Mouse (Mus musculus) heart, embryonic 14.5 days (tissue): ENCODE data around the gene Ccdc149. TPM values are rescaled to one million over a fixed set of nuclear protein-coding genes. Genes with fewer than 3 reads are reported as not detected.
A peak's percentile ranks its signal among the peaks of the same experiment; 100 is the strongest.

Source experiments
- ATAC-seq: fragments of 200-750 bp; cut with Nextera tagmentation; 2 replicates; pipeline ENCODE4 v1.8.0; 2017; ENCODE audit warnings: low read depth, moderate TSS enrichment; ENCODE audit not compliant: insufficient number of reproducible peaks, insufficient read depth, low FRiP score
- H3K27ac ChIP-seq, 2 experiments: fragments of 200-500 bp in 1 of 2; fragments of 300-500 bp in 1 of 2; sonication (generic) in 1 of 2; replicated peaks in 1 of 2; 2 replicates each; pipeline ENCODE4 v1.5.1; 2012 to 2014; ENCODE audit warnings: low read depth in 2 of 2, low read length in 2 of 2, control low read depth in 1 of 2, mild to moderate bottlenecking in 1 of 2, mixed read lengths in 1 of 2; ENCODE audit not compliant: control insufficient read depth in 1 of 2, insufficient read depth in 1 of 2
- H3K27me3 ChIP-seq: fragments of 300-500 bp; sonication (generic); 2 replicates; pipeline ENCODE4 v1.6.1; 2014; ENCODE audit warnings: mild to moderate bottlenecking, low read length, control low read depth; ENCODE audit not compliant: control insufficient read depth, insufficient read depth
- H3K36me3 ChIP-seq: fragments of 300-500 bp; sonication (generic); 2 replicates; pipeline ENCODE4 v1.6.1; 2014; ENCODE audit warnings: mild to moderate bottlenecking, control low read depth, low read length, mixed read lengths; ENCODE audit not compliant: control insufficient read depth, insufficient read depth
- H3K4me1 ChIP-seq, 2 experiments: fragments of 200-500 bp in 1 of 2; fragments of 300-500 bp in 1 of 2; sonication (generic) in 1 of 2; 2 replicates each; pipeline ENCODE4 v1.6.1; 2012 to 2014; ENCODE audit warnings: low read length in 2 of 2, control low read depth in 1 of 2, mixed read lengths in 1 of 2; ENCODE audit not compliant: control insufficient read depth in 2 of 2, insufficient read depth in 2 of 2
- H3K4me2 ChIP-seq: fragments of 300-500 bp; sonication (generic); 2 replicates; pipeline ENCODE4 v1.6.1; 2014; ENCODE audit warnings: mild to moderate bottlenecking, low read length
- H3K4me3 ChIP-seq, 2 experiments: fragments of 200-500 bp in 1 of 2; fragments of 300-500 bp in 1 of 2; sonication (generic) in 1 of 2; 2 replicates each; pipeline ENCODE4 v1.5.1; 2012 to 2014; ENCODE audit warnings: low read length in 2 of 2, mild to moderate bottlenecking in 2 of 2, control low read depth in 1 of 2, low read depth in 1 of 2, moderate library complexity in 1 of 2; ENCODE audit not compliant: control insufficient read depth in 1 of 2, insufficient read depth in 1 of 2
- H3K9ac ChIP-seq: fragments of 300-500 bp; sonication (generic); 2 replicates; pipeline ENCODE4 v1.6.1; 2014; ENCODE audit warnings: mild to moderate bottlenecking, low read length
- H3K9me3 ChIP-seq: fragments of 300-500 bp; sonication (generic); 2 replicates; pipeline ENCODE4 v1.6.1; 2016; ENCODE audit warnings: low read length, control low read depth; ENCODE audit not compliant: control insufficient read depth
- WGBS: fragments of 180-500 bp; shearing (Covaris S2); extraction: QIAGEN DNeasy Blood & Tissue Kit; methylation state at CpG from one replicate; pipeline ENCODE4 v1.1.7; 2014; 5-methylcytosine and 5-hydroxymethylcytosine counted together
- polyA plus RNA-seq: library from polyadenylated mRNA; unstranded; fragments of >200 nt; fragmentation: Nextera tagmentation; extraction: Ambion mirVana; gene quantifications from 2 replicates; pipeline ENCODE4 v1.2.1, GENCODE M21; 2014

The Ccdc149 gene
- polyA plus RNA-seq, result 2.4 and 3.1 TPM in 2 replicates

DNA sequence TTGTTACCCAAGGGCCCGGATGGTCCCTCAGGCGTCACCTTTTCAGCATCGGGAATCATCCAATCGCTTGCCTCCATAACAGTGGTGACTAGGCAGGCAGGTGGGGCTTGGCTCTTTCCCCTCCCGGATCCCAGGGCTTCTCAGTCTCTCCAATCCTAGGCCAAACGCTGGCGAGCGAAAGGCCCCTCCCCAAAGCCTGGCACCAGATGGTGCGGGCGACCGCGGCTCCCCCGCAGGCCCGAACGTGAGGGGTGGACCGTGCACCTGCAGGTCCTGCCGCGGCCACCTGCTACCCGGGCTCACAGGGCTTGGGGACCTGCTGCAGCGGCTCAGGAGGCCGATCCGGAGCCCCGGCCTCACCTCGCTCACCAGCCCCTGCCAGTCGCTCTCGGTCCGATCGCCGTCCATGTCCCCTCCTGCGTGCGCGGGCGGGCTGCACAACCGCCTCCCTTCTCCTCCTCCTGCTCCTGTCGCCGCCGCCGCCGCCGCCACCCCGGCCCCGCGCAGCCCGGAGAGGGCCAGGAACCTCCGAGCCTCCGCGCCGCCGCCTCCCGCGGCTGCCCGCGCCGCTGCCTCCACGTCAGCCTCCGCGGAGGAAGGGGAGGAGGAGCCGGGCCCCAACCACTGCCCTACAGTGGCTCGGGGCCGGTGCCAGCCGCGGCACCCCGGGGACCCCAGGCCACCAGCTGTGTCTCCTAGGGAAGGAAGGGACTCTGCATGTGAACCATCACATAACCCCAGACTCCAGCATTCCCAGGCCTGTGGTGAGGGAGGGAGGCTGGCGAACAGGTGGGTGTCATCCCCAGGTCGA lies at the start of gene Ccdc149:
Ccdc149 (minus strand) TSS at position 531 of the 811 bp plus-strand sequence.
- peak within 1 kb of the TSS; percentile 72 to 76 for H3K4me3 ChIP-seq
- ATAC-seq, result peak; percentile 58
- 2% methylated on average over 47 of the region's 65 CpGs for WGBS
- H3K9me3 ChIP-seq, result no peaks in the 10 kb centered on the region
- peak within 1 kb of the TSS; percentile 92 for H3K9ac ChIP-seq
- no peaks in the 10 kb centered on the region for H3K36me3 ChIP-seq
- no peaks in the 10 kb centered on the region for H3K27me3 ChIP-seq
- peaks cover 2 to 5% of the 10 kb centered on the region in 2 experiments; a peak in 2 of 4 replicates for H3K4me1 ChIP-seq
- peak within 1 kb of the TSS in 1 of 2 experiments; percentile 14; a peak in 1 of 4 replicates for H3K27ac ChIP-seq
- H3K4me2 ChIP-seq, result peak within 1 kb of the TSS; percentile 95

GRCm38 (mm10) chr5:52519921-52520320 lies 48.6 kb upstream of the Ccdc149 start:
- no peak overlapping the region for H3K27ac ChIP-seq
- no peak overlapping the region for H3K9ac ChIP-seq
- WGBS, result 84% methylated on average over 2 of the region's 2 CpGs
- H3K36me3 ChIP-seq, result no peaks in the 10 kb centered on the region
- H3K4me3 ChIP-seq, result no peak overlapping the region
- H3K9me3 ChIP-seq, result 0 out of 2 replicates have a peak, but pooled peaks cover 3% of the 10 kb centered on the region
- H3K27me3 ChIP-seq, result peaks cover 5% of the 10 kb centered on the region; the same call in 1 of the 2 replicates
- ATAC-seq, result no peak
- H3K4me1 ChIP-seq, result peaks cover 0 to 3% of the 10 kb centered on the region in 2 experiments; a peak in 2 of 4 replicates
- H3K4me2 ChIP-seq, result no peak overlapping the region

DNA sequence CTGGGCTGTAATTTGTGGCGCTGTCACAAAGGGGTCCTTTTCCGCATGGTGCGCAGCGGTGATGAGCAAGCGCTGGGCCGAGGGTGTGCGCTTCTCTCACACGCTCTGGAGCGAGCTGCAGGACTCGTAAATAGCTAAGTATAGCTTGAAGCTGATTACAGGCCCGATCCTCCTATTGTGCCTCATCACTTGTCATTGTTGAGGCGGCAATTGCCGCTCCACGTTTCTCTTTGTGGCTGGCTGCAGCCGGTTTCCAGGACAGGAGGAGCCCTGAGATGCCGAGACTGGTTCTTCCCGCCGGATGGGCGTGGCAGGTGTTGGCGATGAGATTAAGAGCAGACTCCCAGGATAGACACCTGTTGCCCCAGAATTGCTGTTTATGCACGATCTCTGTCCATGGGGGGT lies 44.8 kb upstream of the Ccdc149 start:
- Histone ChIP-seq H3K4me1 (peaks cover 0 to 3% of the 10 kb centered on the region in 2 experiments; a peak in 2 of 4 replicates), H3K27ac (no peak overlapping the region), H3K36me3 (no peaks in the 10 kb centered on the region), H3K9me3 (0 out of 2 replicates have a peak, but pooled peaks cover 3% of the 10 kb centered on the region), H3K27me3 (peaks cover 5% of the 10 kb centered on the region; the same call in 1 of the 2 replicates), H3K4me2 (peak overlapping the region; percentile 70), H3K9ac (peak overlapping the region; percentile 59), H3K4me3 (peak overlapping the region; percentile 24 to 28)
- 21% methylated on average over 21 of the region's 21 CpGs for WGBS
- no peak for ATAC-seq

- H3K27me3 ChIP-seq, result peaks cover 5% of the 10 kb centered on the region; the same call in 1 of the 2 replicates
- WGBS, result 37% methylated on average over 22 of the region's 22 CpGs
- peaks cover 0 to 3% of the 10 kb centered on the region in 2 experiments; a peak in 2 of 4 replicates for H3K4me1 ChIP-seq
- H3K36me3 ChIP-seq, result no peaks in the 10 kb centered on the region
- peak overlapping the region; percentile 20 to 28 for H3K4me3 ChIP-seq
- H3K9ac ChIP-seq, result peak overlapping the region; percentile 59; the same call in 1 of the 2 replicates
- no peak overlapping the region for H3K27ac ChIP-seq
- no peak for ATAC-seq
- peak overlapping the region; percentile 70 for H3K4me2 ChIP-seq
- 0 out of 2 replicates have a peak, but pooled peaks cover 3% of the 10 kb centered on the region for H3K9me3 ChIP-seq
Observed at GRCm38 (mm10) chr5:52515246-52516021, 44.1 kb upstream of the Ccdc149 start.

DNA sequence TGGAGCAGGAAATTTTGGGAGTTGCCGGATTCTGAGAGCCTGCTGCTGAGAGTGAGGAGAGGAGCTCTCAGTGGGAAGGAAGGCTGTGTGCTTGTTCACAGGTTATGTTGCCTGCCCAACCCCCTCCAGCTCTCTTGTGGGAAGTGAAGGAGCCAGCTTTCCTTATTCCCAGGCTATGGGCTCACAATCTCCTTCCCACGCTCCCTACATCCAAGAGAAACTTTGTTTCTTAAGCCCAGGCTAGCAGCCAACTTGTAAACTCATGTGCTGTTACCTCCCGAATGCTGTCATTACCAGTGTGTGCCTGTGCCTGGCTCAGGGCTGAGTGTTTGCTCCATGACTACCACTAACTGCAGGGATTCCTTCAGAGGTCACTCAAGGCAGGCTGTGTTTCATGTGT lies 39.8 kb upstream of the Ccdc149 start:
- H3K9me3 ChIP-seq, result no peaks in the 10 kb centered on the region
- no peak overlapping the region for H3K4me2 ChIP-seq
- WGBS, result 54% methylated on average over 3 of the region's 3 CpGs
- no peak overlapping the region for H3K4me3 ChIP-seq
- H3K36me3 ChIP-seq, result no peaks in the 10 kb centered on the region
- no peak for ATAC-seq
- H3K27me3 ChIP-seq, result no peaks in the 10 kb centered on the region
- no peak overlapping the region for H3K27ac ChIP-seq
- H3K9ac ChIP-seq, result no peak overlapping the region
- H3K4me1 ChIP-seq, result peaks cover 11 to 13% of the 10 kb centered on the region in 2 experiments

- Histone ChIP-seq H3K4me2 (no peak overlapping the region), H3K4me1 (peaks cover 10 to 13% of the 10 kb centered on the region in 2 experiments; a peak in 3 of 4 replicates), H3K9me3 (no peaks in the 10 kb centered on the region), H3K4me3 (no peak overlapping the region), H3K27ac (peak overlapping the region; percentile 75 to 81), H3K9ac (no peak overlapping the region), H3K36me3 (no peaks in the 10 kb centered on the region), H3K27me3 (no peaks in the 10 kb centered on the region)
- 46% methylated on average over 6 of the region's 6 CpGs for WGBS
- peak; percentile 72; the same call in 1 of the 2 replicates for ATAC-seq
Observed at GRCm38 (mm10) chr5:52509416-52509815, 38.1 kb upstream of the Ccdc149 start.

GRCm38 (mm10) chr5:52504666-52505065 lies 33.3 kb upstream of the Ccdc149 start:
- H3K9me3 ChIP-seq, result no peaks in the 10 kb centered on the region
- peaks cover 6% of the 10 kb centered on the region in 2 experiments; a peak in 3 of 4 replicates for H3K4me1 ChIP-seq
- no peaks in the 10 kb centered on the region for H3K27me3 ChIP-seq
- no peak overlapping the region for H3K4me2 ChIP-seq
- H3K36me3 ChIP-seq, result no peaks in the 10 kb centered on the region
- H3K9ac ChIP-seq, result no peak overlapping the region
- no peak overlapping the region for H3K27ac ChIP-seq
- WGBS, result 75% methylated on average over 13 of the region's 13 CpGs
- no peak overlapping the region for H3K4me3 ChIP-seq
- no peak for ATAC-seq
